21 mouse cellular contexts compared by ENCODE assay signal in genomic region chr7:142431106-142431505, GRCm38 (mm10). TPM values are rescaled to one million over a fixed set of nuclear protein-coding genes. Genes with fewer than 3 reads are reported as not detected.
A peak's percentile ranks its signal among the peaks of the same experiment; 100 is the strongest.
DNase-seq lines count a peak whose midpoint lies in the region; ATAC-seq and TF ChIP-seq lines count a peak whose summit lies in the region.
"Had no signal": no experiment of that assay in that cellular context is flagged by ENCODE, and none has a peak within 500 bp of the region (broad histone marks: within the 10 kb centered on the region; RNA-seq: fewer than 3 reads in every experiment).

No protein-coding gene starts in this region.

- peaks cover 27% of the 10 kb centered on the region for H3K4me1 ChIP-seq in lung, embryonic 14.5 days (ENCODE audit: insufficient read depth)
- peaks cover 32% of the 10 kb centered on the region for H3K4me1 ChIP-seq in embryonic facial prominence, embryonic 12.5 days
- peaks cover 29% of the 10 kb centered on the region for H3K4me1 ChIP-seq in limb, embryonic 10.5 days
- no peaks in the 10 kb centered on the region for H3K4me1 ChIP-seq in forebrain, embryonic 11.5 days (replicated peaks; ENCODE audit: control insufficient read depth, insufficient read depth, low read length)

- no peaks in the 10 kb centered on the region for H3K27me3 ChIP-seq in lung, embryonic 14.5 days (ENCODE audit: insufficient read depth, low read length)
- H3K27me3 ChIP-seq in embryonic facial prominence, embryonic 12.5 days, result no peaks in the 10 kb centered on the region
- H3K27me3 ChIP-seq in limb, embryonic 10.5 days (ENCODE audit: low read depth, poor library complexity, severe bottlenecking), result peaks cover 3% of the 10 kb centered on the region; the same call in 1 of the 2 replicates
- no peaks in the 10 kb centered on the region for H3K27me3 ChIP-seq in forebrain, embryonic 11.5 days (ENCODE audit: control insufficient read depth, insufficient read depth, low read length)
- H3K27me3 ChIP-seq: hindbrain, embryonic 15.5 days; midbrain, embryonic 15.5 days had no signal

- H3K36me3 ChIP-seq in lung, embryonic 14.5 days (ENCODE audit: insufficient read depth), result no peaks in the 10 kb centered on the region
- H3K36me3 ChIP-seq in embryonic facial prominence, embryonic 12.5 days, result no peaks in the 10 kb centered on the region
- no peaks in the 10 kb centered on the region for H3K36me3 ChIP-seq in limb, embryonic 10.5 days
- H3K36me3 ChIP-seq in forebrain, embryonic 11.5 days (ENCODE audit: control insufficient read depth, insufficient read depth, low read length), result no peaks in the 10 kb centered on the region
- H3K36me3 ChIP-seq: forebrain, embryonic 12.5 days; hindbrain, embryonic 15.5 days; midbrain, embryonic 15.5 days had no signal

- no peak for TF ChIP-seq CTCF in lung, embryonic 14.5 days (IDR thresholded peaks at IDR 0.05; ENCODE audit: low read depth)

- no peak overlapping the region for H3K4me3 ChIP-seq in lung, embryonic 14.5 days (ENCODE audit: low read depth, low read length)
- H3K4me3 ChIP-seq in embryonic facial prominence, embryonic 12.5 days, result no peak overlapping the region
- H3K4me3 ChIP-seq in limb, embryonic 10.5 days, result no peak overlapping the region
- no peak overlapping the region for H3K4me3 ChIP-seq in forebrain, embryonic 11.5 days (ENCODE audit: low read depth, low read length)
- H3K4me3 ChIP-seq: forebrain, embryonic 12.5 days; heart, adult 2 months; hindbrain, embryonic 15.5 days; left cerebral cortex, adult 2 months; midbrain, embryonic 15.5 days had no signal

- peak overlapping the region; percentile 93 for H3K27ac ChIP-seq in lung, embryonic 14.5 days (ENCODE audit: low read depth)
- H3K27ac ChIP-seq in embryonic facial prominence, embryonic 12.5 days, result peak overlapping the region; percentile 69; the same call in 1 of the 2 replicates
- H3K27ac ChIP-seq in limb, embryonic 10.5 days, result peak overlapping the region; percentile 28
- H3K27ac ChIP-seq in forebrain, embryonic 11.5 days (ENCODE audit: low read depth, low read length), result no peak overlapping the region
- H3K27ac ChIP-seq: heart, adult 2 months; hindbrain, embryonic 15.5 days; left cerebral cortex, adult 2 months; liver, embryonic 14.5 days had no signal

- no peak overlapping the region for H3K9ac ChIP-seq in lung, embryonic 14.5 days
- no peak overlapping the region for H3K9ac ChIP-seq in embryonic facial prominence, embryonic 12.5 days
- H3K9ac ChIP-seq in forebrain, embryonic 11.5 days (ENCODE audit: low read length), result no peak overlapping the region
- H3K9ac ChIP-seq: forebrain, embryonic 12.5 days; hindbrain, embryonic 15.5 days; liver, embryonic 14.5 days; midbrain, embryonic 15.5 days had no signal

- peak overlapping the region; percentile 36; the same call in 1 of the 2 replicates for H3K4me2 ChIP-seq in lung, embryonic 14.5 days
- H3K4me2 ChIP-seq in embryonic facial prominence, embryonic 12.5 days (replicated peaks), result no peak overlapping the region
- no peak overlapping the region for H3K4me2 ChIP-seq in forebrain, embryonic 11.5 days (ENCODE audit: low read depth, low read length, severe bottlenecking)
- H3K4me2 ChIP-seq: forebrain, embryonic 12.5 days; midbrain, embryonic 15.5 days had no signal

- 50% methylated on average over 14 of the region's 14 CpGs for WGBS in lung, embryonic 14.5 days
- 92% methylated on average over 14 of the region's 14 CpGs for WGBS in embryonic facial prominence, embryonic 12.5 days
- WGBS in limb, embryonic 10.5 days, result 93% methylated on average over 14 of the region's 14 CpGs
- 92% methylated on average over 14 of the region's 14 CpGs for WGBS in forebrain, embryonic 11.5 days

- DNase-seq in lung, embryonic 14.5 days, result peak; percentile 90
- no peak for DNase-seq in lung, postnatal 25 days (ENCODE audit: low spot score)
- DNase-seq in limb, embryonic 10.5 days (ENCODE audit: low spot score), result no peak
- peak; percentile 50 to 76 for DNase-seq in lung, postnatal 4 days
- DNase-seq in forebrain, embryonic 11.5 days (ENCODE audit: low spot score), result no peak
- no peak for DNase-seq in cerebellum, adult 18-20 months
- DNase-seq: cerebellum, adult 8-10 months; heart, adult 2 months; heart, postnatal 14 days; thymus, adult 2 months had no signal

- ATAC-seq in lung, embryonic 14.5 days (ENCODE audit: insufficient read depth), result peak; percentile 68
- no peak for ATAC-seq in embryonic facial prominence, embryonic 12.5 days (ENCODE audit: insufficient number of reproducible peaks, insufficient read depth, low FRiP score, low TSS enrichment)
- ATAC-seq in forebrain, embryonic 11.5 days (replicated peaks; ENCODE audit: low FRiP score), result no peak
- ATAC-seq: intestine, embryonic 16.5 days had no signal

- no peaks in the 10 kb centered on the region for H3K9me3 ChIP-seq in lung, embryonic 14.5 days (ENCODE audit: low read depth, low read length)
- H3K9me3 ChIP-seq in embryonic facial prominence, embryonic 12.5 days, result no peaks in the 10 kb centered on the region
- no peaks in the 10 kb centered on the region for H3K9me3 ChIP-seq in limb, embryonic 10.5 days (replicated peaks)
- no peaks in the 10 kb centered on the region for H3K9me3 ChIP-seq in forebrain, embryonic 11.5 days (ENCODE audit: control insufficient read depth, low read length)
- H3K9me3 ChIP-seq: forebrain, embryonic 12.5 days; hindbrain, embryonic 15.5 days; midbrain, embryonic 15.5 days had no signal

RNA-seq across cellular contexts. Expression of gene Syt8, which starts 3.5 kb away (rescaled TPM):
- not detected in 2 replicates for polyA plus RNA-seq in lung, embryonic 14.5 days (2014; fragmentation: Nextera tagmentation; extraction: Ambion mirVana)
- 0.35 TPM in 1 of 2 replicates, not detected in the other for polyA plus RNA-seq in embryonic facial prominence, embryonic 12.5 days (2016; fragmentation: Nextera tagmentation; extraction: Ambion mirVana)
- 0.25 TPM in 1 of 2 replicates, not detected in the other for polyA plus RNA-seq in limb, embryonic 10.5 days (2016; fragmentation: Nextera tagmentation; extraction: Ambion mirVana)
- polyA plus RNA-seq in forebrain, embryonic 11.5 days (2014; fragmentation: Nextera tagmentation; extraction: Ambion mirVana), result not detected in 2 replicates
- polyA plus RNA-seq: forebrain, embryonic 12.5 days; frontal cortex, adult 2 months; heart, adult 2 months; hindbrain, embryonic 15.5 days; kidney, embryonic 14.5 days; midbrain, embryonic 15.5 days had no signal

RNA-seq across cellular contexts. Expression of gene Tnni2, which starts 10.5 kb away (rescaled TPM):
- polyA plus RNA-seq in lung, embryonic 14.5 days (2014; fragmentation: Nextera tagmentation; extraction: Ambion mirVana), result 0.86 and 1.6 TPM in 2 replicates
- 7.1 and 9.6 TPM in 2 replicates for polyA plus RNA-seq in embryonic facial prominence, embryonic 12.5 days (2016; fragmentation: Nextera tagmentation; extraction: Ambion mirVana)
- 2.4 and 3.6 TPM in 2 replicates for polyA plus RNA-seq in limb, embryonic 10.5 days (2016; fragmentation: Nextera tagmentation; extraction: Ambion mirVana)
- polyA plus RNA-seq in forebrain, embryonic 11.5 days (2014; fragmentation: Nextera tagmentation; extraction: Ambion mirVana), result 1.3 TPM in 1 of 2 replicates, not detected in the other

RNA-seq across cellular contexts. Expression of gene Lsp1, which starts 29.5 kb away (rescaled TPM):
- 98.0 and 99.6 TPM in 2 replicates for polyA plus RNA-seq in lung, embryonic 14.5 days (2014; fragmentation: Nextera tagmentation; extraction: Ambion mirVana)
- 24.5 and 24.7 TPM in 2 replicates for polyA plus RNA-seq in embryonic facial prominence, embryonic 12.5 days (2016; fragmentation: Nextera tagmentation; extraction: Ambion mirVana)
- 28.7 and 31.1 TPM in 2 replicates for polyA plus RNA-seq in limb, embryonic 10.5 days (2016; fragmentation: Nextera tagmentation; extraction: Ambion mirVana)
- polyA plus RNA-seq in forebrain, embryonic 11.5 days (2014; fragmentation: Nextera tagmentation; extraction: Ambion mirVana), result 8.7 and 9.8 TPM in 2 replicates

RNA-seq across cellular contexts. Expression of gene Ctsd, which starts 43.3 kb away (rescaled TPM):
- 239 and 240 TPM in 2 replicates for polyA plus RNA-seq in lung, embryonic 14.5 days (2014; fragmentation: Nextera tagmentation; extraction: Ambion mirVana)
- polyA plus RNA-seq in embryonic facial prominence, embryonic 12.5 days (2016; fragmentation: Nextera tagmentation; extraction: Ambion mirVana), result 208 and 210 TPM in 2 replicates
- polyA plus RNA-seq in limb, embryonic 10.5 days (2016; fragmentation: Nextera tagmentation; extraction: Ambion mirVana), result 121 and 132 TPM in 2 replicates
- 129 and 147 TPM in 2 replicates for polyA plus RNA-seq in forebrain, embryonic 11.5 days (2014; fragmentation: Nextera tagmentation; extraction: Ambion mirVana)

RNA-seq across cellular contexts. Expression of gene Gm49369, which starts 48.6 kb away (rescaled TPM):
- polyA plus RNA-seq in lung, embryonic 14.5 days (2014; fragmentation: Nextera tagmentation; extraction: Ambion mirVana), result 3.0 TPM in 1 of 2 replicates, not detected in the other
- polyA plus RNA-seq in embryonic facial prominence, embryonic 12.5 days (2016; fragmentation: Nextera tagmentation; extraction: Ambion mirVana), result 0.67 TPM in 1 of 2 replicates, not detected in the other
- 0.63 and 1.1 TPM in 2 replicates for polyA plus RNA-seq in limb, embryonic 10.5 days (2016; fragmentation: Nextera tagmentation; extraction: Ambion mirVana)
- polyA plus RNA-seq in forebrain, embryonic 11.5 days (2014; fragmentation: Nextera tagmentation; extraction: Ambion mirVana), result not detected in 2 replicates
- polyA plus RNA-seq: C2C12; heart, adult 2 months; kidney, embryonic 14.5 days; stomach, embryonic 16.5 days had no signal

Comparison
In these comparisons a context has a peak if more than half of its experiments do, and no peak if none do; other contexts are left out.
1. DNase-seq: peak in lung, embryonic 14.5 days (single experiment) and lung, postnatal 4 days (2 of 2); none in lung, postnatal 25 days (single experiment), limb, embryonic 10.5 days (single experiment), forebrain, embryonic 11.5 days (single experiment) and cerebellum, adult 18-20 months (0 of 2).